Mouse (Mus musculus) mouse trophoblast stem cell (cell line): Measurements from ENCODE around the gene Ttc30b.
"Not testable (repeated sequence)": the region's sequence is repeated elsewhere in the genome, so short reads cannot be mapped to it uniquely, and the experiment has no call there.

ENCODE experiments used
- in situ Hi-C, 2 experiments: fragments of 300-500 bp; cut with MseI, MboI; formaldehyde crosslinking; loops; 2 replicates in 1 of 2; 3 replicates in 1 of 2; pipeline ENCODE4 v1.15.1; 2025

Ttc30b gene

GRCm38 (mm10) chr2:75938117-75939063 lies at the start of gene Ttc30b:
Gene Ttc30b, minus strand, starts transcription at chr2:75938585.
- in situ Hi-C loops: no loop called here

- in situ Hi-C loops: loop anchor here in 1 of 2 experiments (5.0 kb wide), 1 partner anchor 85 kb away; no protein-coding TSS in a partner anchor
Measured at GRCm38 (mm10) chr2:75987739-75988138, 49.4 kb upstream of the Ttc30b start.

GRCm38 (mm10) chr2:75985124-75985523 lies 46.7 kb upstream of the Ttc30b start:
- in situ Hi-C loops: loop anchor here in 1 of 2 experiments (5.0 kb wide), 1 partner anchor 87 kb away; no protein-coding TSS in a partner anchor

- in situ Hi-C loops: no loop called here
Measured at GRCm38 (mm10) chr2:75983847-75984246, 45.5 kb upstream of the Ttc30b start.

GRCm38 (mm10) chr2:75983091-75983490 lies 44.7 kb upstream of the Ttc30b start:
- in situ Hi-C loops: no loop called here

GRCm38 (mm10) chr2:75982626-75983025 lies 44.2 kb upstream of the Ttc30b start:
- in situ Hi-C loops: no loop called here

GRCm38 (mm10) chr2:75981440-75982081 lies 43.2 kb upstream of the Ttc30b start, which contains the start of gene Ttc30a1:
Gene Ttc30a1, minus strand, starts transcription at chr2:75981967.
- in situ Hi-C loops: not testable (repeated sequence)

- in situ Hi-C loops: not testable (repeated sequence)
Measured at GRCm38 (mm10) chr2:75980933-75981439, 42.6 kb upstream of the Ttc30b start.

GRCm38 (mm10) chr2:75977752-75978368 lies 39.5 kb upstream of the Ttc30b start, which contains the start of gene Ttc30a2:
Gene Ttc30a2, minus strand, starts transcription at chr2:75978170.
- in situ Hi-C loops: not testable (repeated sequence)

GRCm38 (mm10) chr2:75976070-75976469 lies 37.7 kb upstream of the Ttc30b start:
- in situ Hi-C loops: not testable (repeated sequence)

- in situ Hi-C loops: no loop called here
Measured at GRCm38 (mm10) chr2:75974131-75974530, 35.7 kb upstream of the Ttc30b start.

GRCm38 (mm10) chr2:75964972-75965371 lies 26.6 kb upstream of the Ttc30b start:
- in situ Hi-C loops: loop anchor here in 1 of 2 experiments (5.0 kb wide), 1 partner anchor 78 kb away; no protein-coding TSS in a partner anchor

GRCm38 (mm10) chr2:75964512-75964911 lies 26.1 kb upstream of the Ttc30b start:
- in situ Hi-C loops: no loop called here

- in situ Hi-C loops: no loop called here
Measured at GRCm38 (mm10) chr2:75964051-75964450, 25.7 kb upstream of the Ttc30b start.

GRCm38 (mm10) chr2:75963211-75963840 lies 24.9 kb upstream of the Ttc30b start:
- in situ Hi-C loops: no loop called here

- in situ Hi-C loops: no loop called here
Measured at GRCm38 (mm10) chr2:75960366-75961330, 22.3 kb upstream of the Ttc30b start.

GRCm38 (mm10) chr2:75959850-75960365 lies 21.5 kb upstream of the Ttc30b start:
- in situ Hi-C loops: loop anchor here in 1 of 2 experiments (10.0 kb wide), 1 partner anchor 175 kb away; no protein-coding TSS in a partner anchor

- in situ Hi-C loops: loop anchor here in 1 of 2 experiments (10.0 kb wide), 1 partner anchor 175 kb away; no protein-coding TSS in a partner anchor
Measured at GRCm38 (mm10) chr2:75959183-75959849, 20.9 kb upstream of the Ttc30b start.

GRCm38 (mm10) chr2:75955709-75956108 lies 17.3 kb upstream of the Ttc30b start:
- in situ Hi-C loops: loop anchor here in 1 of 2 experiments (10.0 kb wide), 1 partner anchor 171 kb away; no protein-coding TSS in a partner anchor
